ENCODE assay signal across 18 mouse cellular contexts in genomic region chr14:118101227-118101990, GRCm38 (mm10). TPM values are rescaled to one million over a fixed set of nuclear protein-coding genes. Genes with fewer than 3 reads are reported as not detected.
"Had no signal": no experiment of that assay in that cellular context is flagged by ENCODE, and none has a peak within 500 bp of the region (broad histone marks: within the 10 kb centered on the region; RNA-seq: fewer than 3 reads in every experiment).

No protein-coding gene starts in this region.

- H3K9me3 ChIP-seq: lung, embryonic 15.5 days; midbrain, embryonic 12.5 days; midbrain, embryonic 15.5 days; neural tube, embryonic 13.5 days had no signal

- ATAC-seq: intestine, postnatal 0 days; midbrain, embryonic 15.5 days had no signal

- H3K4me1 ChIP-seq: lung, embryonic 15.5 days; midbrain, embryonic 12.5 days; midbrain, embryonic 15.5 days; neural tube, embryonic 13.5 days had no signal

- H3K27me3 ChIP-seq: lung, embryonic 15.5 days; midbrain, embryonic 12.5 days; midbrain, embryonic 15.5 days; neural tube, embryonic 13.5 days had no signal

- H3K27ac ChIP-seq: kidney, postnatal 0 days; layer of hippocampus, adult 2 months; left cerebral cortex, adult 2 months; liver, embryonic 14.5 days; lung, embryonic 15.5 days; macrophage; midbrain, embryonic 12.5 days; midbrain, embryonic 15.5 days; neural tube, embryonic 13.5 days had no signal

- DNase-seq: kidney, adult 2 months; kidney, postnatal 25 days; layer of hippocampus, adult 9-11 months; lung, adult 18-20 months; lung, postnatal 10 days; thymus, postnatal 25 days had no signal

- H3K4me2 ChIP-seq: liver, embryonic 11.5 days; lung, embryonic 15.5 days; midbrain, embryonic 12.5 days; midbrain, embryonic 15.5 days; neural tube, embryonic 13.5 days had no signal

- H3K9ac ChIP-seq: liver, embryonic 14.5 days; lung, embryonic 15.5 days; midbrain, embryonic 12.5 days; midbrain, embryonic 15.5 days; neural tube, embryonic 13.5 days had no signal

- H3K36me3 ChIP-seq: lung, embryonic 15.5 days; midbrain, embryonic 12.5 days; midbrain, embryonic 15.5 days; neural tube, embryonic 13.5 days had no signal

- H3K4me3 ChIP-seq: layer of hippocampus, adult 2 months; left cerebral cortex, adult 2 months; lung, embryonic 15.5 days; midbrain, embryonic 12.5 days; midbrain, embryonic 15.5 days; myocyte; neural tube, embryonic 13.5 days had no signal

RNA-seq across cellular contexts. Expression of gene Dct, which starts 49.4 kb away (rescaled TPM):
- polyA plus RNA-seq: macrophage had no signal
